Mouse (Mus musculus) limb, embryonic 14.5 days (tissue): ENCODE measurements around the gene Tmsb10. TPM values are rescaled to one million over a fixed set of nuclear protein-coding genes. Genes with fewer than 3 reads are reported as not detected.

Source experiments
- ATAC-seq: fragments of 200-750 bp; cut with Nextera tagmentation; 2 replicates; pipeline ENCODE4 v1.8.0; 2017; ENCODE audit warnings: low read depth, moderate number of reproducible peaks, moderate TSS enrichment; ENCODE audit not compliant: low FRiP score
- DNase-seq: peaks from one replicate; pipeline ENCODE4 v3.0.0-alpha.2; 2015; ENCODE audit warnings: low spot score
- H3K27ac ChIP-seq: fragments of 300-500 bp; sonication (generic); replicated peaks from 2 replicates; pipeline ENCODE4 v1.5.1; 2014; ENCODE audit warnings: low read depth, mild to moderate bottlenecking, low read length, moderate library complexity, mixed read lengths
- H3K27me3 ChIP-seq: fragments of 300-500 bp; sonication (generic); 2 replicates; pipeline ENCODE4 v1.6.1; 2014; ENCODE audit warnings: low read length, mixed read lengths; ENCODE audit not compliant: control insufficient read depth, insufficient read depth
- H3K36me3 ChIP-seq: fragments of 300-500 bp; sonication (generic); 2 replicates; pipeline ENCODE4 v1.6.1; 2014; ENCODE audit warnings: mild to moderate bottlenecking, low read length, moderate library complexity, mixed read lengths; ENCODE audit not compliant: control insufficient read depth, insufficient read depth
- H3K4me1 ChIP-seq: fragments of 300-500 bp; sonication (generic); 2 replicates; pipeline ENCODE4 v1.6.1; 2014; ENCODE audit warnings: antibody characterized with exemption, low read length, mixed read lengths; ENCODE audit not compliant: control insufficient read depth, insufficient read depth
- H3K4me2 ChIP-seq: fragments of 300-500 bp; sonication (generic); replicated peaks from 2 replicates; pipeline ENCODE4 v1.6.1; 2014; ENCODE audit warnings: low read depth, mild to moderate bottlenecking, low read length, moderate library complexity; ENCODE audit not compliant: severe bottlenecking
- H3K4me3 ChIP-seq: fragments of 300-500 bp; sonication (generic); replicated peaks from 2 replicates; pipeline ENCODE4 v1.5.1; 2014; ENCODE audit warnings: low read length
- H3K9ac ChIP-seq: fragments of 300-500 bp; sonication (generic); 2 replicates; pipeline ENCODE4 v1.6.1; 2014; ENCODE audit warnings: mild to moderate bottlenecking, low read depth, low read length, moderate library complexity; ENCODE audit not compliant: severe bottlenecking
- H3K9me3 ChIP-seq: fragments of 300-500 bp; sonication (generic); 2 replicates; pipeline ENCODE4 v1.6.1; 2016; ENCODE audit warnings: low read length; ENCODE audit not compliant: control insufficient read depth
- POLR2A ChIP-seq: fragments of 200-500 bp; IDR thresholded peaks from 2 replicates; pipeline ENCODE4 v1.8.0; 2012; ENCODE audit warnings: inconsistent platforms, mild to moderate bottlenecking, moderate library complexity, borderline replicate concordance; ENCODE audit not compliant: insufficient read depth, insufficient read length; ENCODE audit errors: extremely low read depth
- WGBS: fragments of 180-500 bp; shearing (Covaris S2); extraction: QIAGEN DNeasy Blood & Tissue Kit; methylation state at CpG from one replicate; pipeline ENCODE4 v1.1.7; 2014; 5-methylcytosine and 5-hydroxymethylcytosine counted together
- polyA plus RNA-seq, 2 experiments: library from polyadenylated mRNA; depleted of rRNA in 1 of 2; stranded (reverse) in 1 of 2; unstranded in 1 of 2; fragments of >200 nt; fragmentation: Nextera tagmentation in 1 of 2; extraction: Ambion mirVana in 1 of 2; gene quantifications; 2 replicates each; pipeline versions ENCODE4 v1.2.1 to v1.2.3; 2012 to 2014

Gene Tmsb10
- polyA plus RNA-seq, 2 experiments, result 1,253 to 2,395 TPM

GRCm38 (mm10) chr6:72957093-72957435 lies 1.5 kb downstream of the Tmsb10 start:
- no peaks in the 10 kb centered on the region for H3K36me3 ChIP-seq
- H3K27ac ChIP-seq, result no peak overlapping the region
- H3K4me3 ChIP-seq, result peak overlapping the region; percentile 88
- no peaks in the 10 kb centered on the region for H3K27me3 ChIP-seq
- WGBS, result 0% methylated on average over 14 of the region's 14 CpGs
- peak overlapping the region; percentile 98 for H3K9ac ChIP-seq
- peaks cover 34% of the 10 kb centered on the region for H3K4me1 ChIP-seq
- TF ChIP-seq POLR2A, result no peak
- ATAC-seq, result no peak
- H3K9me3 ChIP-seq, result no peaks in the 10 kb centered on the region
- DNase-seq, result no peak
- H3K4me2 ChIP-seq, result peak overlapping the region; percentile 64

- ATAC-seq, result no peak
- Histone ChIP-seq H3K4me3 (peak overlapping the region; percentile 88), H3K27me3 (no peaks in the 10 kb centered on the region), H3K4me2 (peak overlapping the region; percentile 64), H3K9me3 (no peaks in the 10 kb centered on the region), H3K4me1 (peaks cover 35% of the 10 kb centered on the region), H3K9ac (peak overlapping the region; percentile 98), H3K36me3 (no peaks in the 10 kb centered on the region), H3K27ac (0 out of 2 replicates have a peak overlapping the region, but pooled peaks have one; percentile 4)
- 3% methylated on average over 15 of the region's 15 CpGs for WGBS
- no peak for DNase-seq
- TF ChIP-seq POLR2A, result 0 out of 2 replicates have a peak, but pooled peaks have one; percentile 8
Observed at GRCm38 (mm10) chr6:72956199-72957092, 2.1 kb downstream of the Tmsb10 start.

GRCm38 (mm10) chr6:72955517-72956198 lies 2.9 kb downstream of the Tmsb10 start:
- no peak for TF ChIP-seq POLR2A
- Histone ChIP-seq H3K4me1 (peaks cover 30% of the 10 kb centered on the region), H3K4me2 (no peak overlapping the region), H3K4me3 (peak overlapping the region; percentile 88; the same call in 1 of the 2 replicates), H3K9ac (no peak overlapping the region), H3K9me3 (no peaks in the 10 kb centered on the region), H3K36me3 (no peaks in the 10 kb centered on the region), H3K27ac (0 out of 2 replicates have a peak overlapping the region, but pooled peaks have one; percentile 4), H3K27me3 (no peaks in the 10 kb centered on the region)
- 67% methylated on average over 8 of the region's 8 CpGs for WGBS
- DNase-seq (no peak), ATAC-seq (no peak)

GRCm38 (mm10) chr6:72954786-72955185 lies 3.8 kb downstream of the Tmsb10 start:
- TF ChIP-seq POLR2A, result no peak
- Histone ChIP-seq H3K9me3 (no peaks in the 10 kb centered on the region), H3K4me1 (peaks cover 27% of the 10 kb centered on the region), H3K4me2 (no peak overlapping the region), H3K4me3 (no peak overlapping the region), H3K9ac (no peak overlapping the region), H3K27me3 (no peaks in the 10 kb centered on the region), H3K27ac (no peak overlapping the region), H3K36me3 (no peaks in the 10 kb centered on the region)
- 81% methylated on average over 7 of the region's 7 CpGs for WGBS
- DNase-seq (no peak), ATAC-seq (no peak)

- no peak for ATAC-seq
- H3K27ac ChIP-seq, result peak overlapping the region; percentile 27; the same call in 1 of the 2 replicates
- WGBS, result 50% methylated on average over 2 of the region's 2 CpGs
Observed at GRCm38 (mm10) chr6:72952967-72953366, 5.6 kb downstream of the Tmsb10 start.

More at GRCm38 (mm10) chr6:72952967-72953366, 5.6 kb downstream of the Tmsb10 start:
- no peaks in the 10 kb centered on the region for H3K27me3 ChIP-seq
- H3K4me1 ChIP-seq, result peaks cover 21% of the 10 kb centered on the region
- H3K9ac ChIP-seq, result no peak overlapping the region
- no peak for TF ChIP-seq POLR2A
- DNase-seq, result no peak
- no peaks in the 10 kb centered on the region for H3K9me3 ChIP-seq
- no peak overlapping the region for H3K4me3 ChIP-seq
- H3K4me2 ChIP-seq, result no peak overlapping the region
- no peaks in the 10 kb centered on the region for H3K36me3 ChIP-seq
